Mouse (Mus musculus): Measurements from ENCODE around the gene S1pr3. TPM values are rescaled to one million over a fixed set of nuclear protein-coding genes. Genes with fewer than 3 reads are reported as not detected.

The S1pr3 gene
- polyA plus RNA-seq, 1 experiment from 2014 or later, result 53.7 TPM

- Histone ChIP-seq H3K27ac (peak overlapping the region; percentile 84), H3K9me3 (replicated peaks) (no peaks in the 10 kb centered on the region), H3K4me1 (peaks cover 50% of the 10 kb centered on the region), H3K4me3 (replicated peaks) (peak overlapping the region; percentile 60), H3K27me3 (peaks cover 20% of the 10 kb centered on the region), H3K4me2 (peak overlapping the region; percentile 86), H3K9ac (0 out of 2 replicates have a peak overlapping the region, but pooled peaks have one; percentile 10), H3K36me3 (peaks cover 6% of the 10 kb centered on the region)
- no peak for ATAC-seq (replicated peaks; ENCODE audit: low FRiP score)
- 50% methylated on average over 6 of the region's 6 CpGs for WGBS
These were observed 1.6 kb downstream of the S1pr3 start for GRCm38 (mm10) chr13:51409936-51410481.

GRCm38 (mm10) chr13:51411243-51411642 lies 2.8 kb downstream of the S1pr3 start:
- ATAC-seq (replicated peaks; ENCODE audit: low FRiP score), result no peak
- 19% methylated on average over 9 of the region's 9 CpGs for WGBS
- H3K4me2 ChIP-seq, result peak overlapping the region; percentile 86
- H3K4me3 ChIP-seq (replicated peaks), result peak overlapping the region; percentile 60
- H3K9me3 ChIP-seq (replicated peaks), result no peaks in the 10 kb centered on the region; the same call in 1 of the 2 replicates
- peaks cover 14% of the 10 kb centered on the region for H3K36me3 ChIP-seq
- peak overlapping the region; percentile 26; the same call in 1 of the 2 replicates for H3K9ac ChIP-seq
- peak overlapping the region; percentile 84 for H3K27ac ChIP-seq
- H3K27me3 ChIP-seq, result peaks cover 20% of the 10 kb centered on the region
- peaks cover 50% of the 10 kb centered on the region for H3K4me1 ChIP-seq

- peak overlapping the region; percentile 60 for H3K4me3 ChIP-seq (replicated peaks)
- H3K9ac ChIP-seq, result peak overlapping the region; percentile 26; the same call in 1 of the 2 replicates
- peaks cover 20% of the 10 kb centered on the region for H3K27me3 ChIP-seq
- peaks cover 56% of the 10 kb centered on the region for H3K4me1 ChIP-seq
- no peak for ATAC-seq (replicated peaks; ENCODE audit: low FRiP score)
- 23% methylated on average over 12 of the region's 12 CpGs for WGBS
- H3K4me2 ChIP-seq, result peak overlapping the region; percentile 86
- peak overlapping the region; percentile 84 for H3K27ac ChIP-seq
- peaks cover 14% of the 10 kb centered on the region for H3K36me3 ChIP-seq
- H3K9me3 ChIP-seq (replicated peaks), result no peaks in the 10 kb centered on the region; the same call in 1 of the 2 replicates
These were observed 3.4 kb downstream of the S1pr3 start for GRCm38 (mm10) chr13:51411696-51412430.

GRCm38 (mm10) chr13:51413461-51413860 lies 5.0 kb downstream of the S1pr3 start:
- H3K4me2 ChIP-seq, result 0 out of 2 replicates have a peak overlapping the region, but pooled peaks have one; percentile 86
- H3K27me3 ChIP-seq, result peaks cover 9% of the 10 kb centered on the region; the same call in 1 of the 2 replicates
- H3K9me3 ChIP-seq (replicated peaks), result no peaks in the 10 kb centered on the region; the same call in 1 of the 2 replicates
- no peak for ATAC-seq (replicated peaks; ENCODE audit: low FRiP score)
- no peak overlapping the region for H3K9ac ChIP-seq
- peaks cover 14% of the 10 kb centered on the region for H3K36me3 ChIP-seq
- H3K4me3 ChIP-seq (replicated peaks), result no peak overlapping the region
- 53% methylated on average over 3 of the region's 3 CpGs for WGBS
- peaks cover 57% of the 10 kb centered on the region for H3K4me1 ChIP-seq
- no peak overlapping the region for H3K27ac ChIP-seq

DNA sequence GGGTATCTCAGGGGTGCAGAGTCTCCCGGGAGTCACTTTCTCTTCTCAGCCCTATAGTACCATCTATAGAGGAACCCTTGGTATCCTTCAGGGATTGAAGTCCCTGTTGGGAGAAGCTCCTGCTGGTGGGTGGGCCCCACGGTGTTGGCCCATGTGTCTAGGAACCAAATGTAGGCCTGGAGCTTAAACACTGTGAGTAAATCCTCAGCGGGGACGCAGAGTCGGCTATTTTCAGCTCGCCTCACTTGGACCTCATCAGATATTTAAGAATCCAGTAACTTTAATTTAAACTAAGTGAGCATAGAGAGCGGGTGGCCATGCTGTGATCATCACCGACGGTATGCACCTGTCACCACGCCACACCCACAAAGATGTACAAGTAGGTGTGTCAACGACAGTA lies 8.3 kb downstream of the S1pr3 start:
- H3K27me3 ChIP-seq, result no peaks in the 10 kb centered on the region
- H3K36me3 ChIP-seq, result peaks cover 31% of the 10 kb centered on the region
- H3K9ac ChIP-seq, result no peak overlapping the region
- H3K4me2 ChIP-seq, result no peak overlapping the region
- H3K4me3 ChIP-seq (replicated peaks), result no peak overlapping the region
- H3K4me1 ChIP-seq, result peaks cover 43% of the 10 kb centered on the region
- ATAC-seq (replicated peaks; ENCODE audit: low FRiP score), result no peak
- no peaks in the 10 kb centered on the region; the same call in 1 of the 2 replicates for H3K9me3 ChIP-seq (replicated peaks)
- H3K27ac ChIP-seq, result no peak overlapping the region
- WGBS, result 89% methylated on average over 11 of the region's 11 CpGs

DNA sequence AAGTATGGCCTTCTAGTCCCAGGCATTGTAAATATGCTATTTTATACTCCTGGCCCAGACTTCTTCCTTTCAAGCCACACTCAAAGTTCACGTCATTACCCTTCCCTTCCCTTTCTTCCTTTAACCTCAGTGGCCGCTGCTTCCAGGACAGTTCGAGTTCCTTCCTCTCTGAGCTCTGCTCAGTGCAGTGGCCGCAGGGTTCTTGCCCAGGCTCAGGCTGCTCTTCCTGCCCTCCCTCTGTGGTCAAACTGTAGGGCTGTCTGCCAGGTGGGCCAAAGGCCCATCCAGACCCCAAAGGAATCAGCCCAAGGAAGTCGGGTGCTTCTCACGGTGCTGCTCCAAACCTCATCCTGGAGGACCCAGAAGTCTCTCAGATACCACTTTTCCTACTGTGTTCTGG lies 9.4 kb downstream of the S1pr3 start:
- whole genome bisulfite sequencing, result 47% methylated on average over 6 of the region's 6 CpGs
- peaks cover 33% of the 10 kb centered on the region for H3K4me1 ChIP-seq
- H3K36me3 ChIP-seq, result peaks cover 31% of the 10 kb centered on the region
- no peaks in the 10 kb centered on the region for H3K27me3 ChIP-seq
- no peaks in the 10 kb centered on the region; the same call in 1 of the 2 replicates for H3K9me3 ChIP-seq (replicated peaks)
- H3K4me3 ChIP-seq (replicated peaks), result no peak overlapping the region
- ATAC-seq (replicated peaks; ENCODE audit: low FRiP score), result no peak
- H3K9ac ChIP-seq, result no peak overlapping the region
- peak overlapping the region; percentile 42 for H3K4me2 ChIP-seq
- peak overlapping the region; percentile 80 for H3K27ac ChIP-seq

- H3K36me3 ChIP-seq, result peaks cover 31% of the 10 kb centered on the region
- no peaks in the 10 kb centered on the region; the same call in 1 of the 2 replicates for H3K9me3 ChIP-seq (replicated peaks)
- no peak overlapping the region for H3K4me3 ChIP-seq (replicated peaks)
- H3K9ac ChIP-seq, result no peak overlapping the region
- 5% methylated on average over 20 of the region's 20 CpGs for WGBS
- peak overlapping the region; percentile 80 for H3K27ac ChIP-seq
- H3K27me3 ChIP-seq, result no peaks in the 10 kb centered on the region
- peak; percentile 66 for ATAC-seq (replicated peaks; ENCODE audit: low FRiP score)
- peak overlapping the region; percentile 42 for H3K4me2 ChIP-seq
- H3K4me1 ChIP-seq, result peaks cover 27% of the 10 kb centered on the region
These were observed 10.0 kb downstream of the S1pr3 start for GRCm38 (mm10) chr13:51418268-51418941.

DNA sequence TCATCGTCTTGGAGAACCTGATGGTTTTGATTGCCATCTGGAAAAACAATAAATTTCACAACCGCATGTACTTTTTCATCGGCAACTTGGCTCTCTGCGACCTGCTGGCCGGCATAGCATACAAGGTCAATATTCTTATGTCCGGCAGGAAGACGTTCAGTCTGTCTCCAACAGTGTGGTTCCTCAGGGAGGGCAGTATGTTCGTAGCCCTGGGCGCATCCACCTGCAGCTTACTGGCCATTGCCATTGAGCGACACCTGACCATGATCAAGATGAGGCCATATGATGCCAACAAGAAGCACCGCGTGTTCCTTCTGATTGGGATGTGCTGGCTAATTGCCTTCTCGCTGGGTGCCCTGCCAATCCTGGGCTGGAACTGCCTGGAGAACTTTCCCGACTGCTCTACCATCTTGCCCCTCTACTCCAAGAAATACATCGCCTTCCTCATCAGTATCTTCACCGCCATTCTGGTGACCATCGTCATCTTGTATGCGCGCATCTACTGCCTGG lies 10.6 kb downstream of the S1pr3 start:
- peaks cover 31% of the 10 kb centered on the region for H3K36me3 ChIP-seq
- ATAC-seq (replicated peaks; ENCODE audit: low FRiP score), result no peak
- WGBS, result 79% methylated on average over 19 of the region's 19 CpGs

DNA sequence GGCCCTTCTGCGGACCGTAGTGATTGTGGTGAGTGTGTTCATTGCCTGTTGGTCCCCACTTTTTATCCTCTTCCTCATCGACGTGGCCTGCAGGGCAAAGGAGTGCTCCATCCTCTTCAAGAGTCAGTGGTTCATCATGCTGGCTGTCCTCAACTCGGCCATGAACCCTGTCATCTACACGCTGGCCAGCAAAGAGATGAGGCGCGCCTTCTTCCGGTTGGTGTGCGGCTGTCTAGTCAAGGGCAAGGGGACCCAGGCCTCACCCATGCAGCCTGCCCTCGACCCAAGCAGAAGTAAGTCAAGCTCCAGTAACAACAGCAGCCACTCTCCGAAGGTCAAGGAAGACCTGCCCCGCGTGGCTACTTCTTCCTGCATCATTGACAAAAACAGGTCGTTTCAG lies 11.1 kb downstream of the S1pr3 start:
- Histone ChIP-seq H3K4me1 (peaks cover 29% of the 10 kb centered on the region), H3K27me3 (no peaks in the 10 kb centered on the region), H3K9ac (no peak overlapping the region), H3K27ac (no peak overlapping the region), H3K36me3 (peaks cover 30% of the 10 kb centered on the region), H3K9me3 (replicated peaks) (no peaks in the 10 kb centered on the region; the same call in 1 of the 2 replicates), H3K4me3 (replicated peaks) (no peak overlapping the region), H3K4me2 (no peak overlapping the region)
- no peak for ATAC-seq (replicated peaks; ENCODE audit: low FRiP score)
- WGBS, result 90% methylated on average over 15 of the region's 15 CpGs

More for the DNA sequence above, 10.6 kb downstream of the S1pr3 start:
- peak overlapping the region; percentile 42 for H3K4me2 ChIP-seq
- no peak overlapping the region for H3K27ac ChIP-seq
- no peak overlapping the region for H3K9ac ChIP-seq
- H3K4me3 ChIP-seq (replicated peaks), result no peak overlapping the region
- peaks cover 27% of the 10 kb centered on the region for H3K4me1 ChIP-seq
- H3K9me3 ChIP-seq (replicated peaks), result no peaks in the 10 kb centered on the region; the same call in 1 of the 2 replicates
- no peaks in the 10 kb centered on the region for H3K27me3 ChIP-seq

GRCm38 (mm10) chr13:51420861-51421260 lies 12.4 kb downstream of the S1pr3 start:
- H3K27me3 ChIP-seq, result no peaks in the 10 kb centered on the region
- H3K9me3 ChIP-seq (replicated peaks), result no peaks in the 10 kb centered on the region
- peaks cover 18% of the 10 kb centered on the region; the same call in 1 of the 2 replicates for H3K36me3 ChIP-seq
- H3K9ac ChIP-seq, result no peak overlapping the region
- no peak for ATAC-seq (replicated peaks; ENCODE audit: low FRiP score)
- 79% methylated on average over 9 of the region's 9 CpGs for WGBS
- no peak overlapping the region for H3K4me2 ChIP-seq
- H3K4me3 ChIP-seq (replicated peaks), result no peak overlapping the region
- H3K4me1 ChIP-seq, result peaks cover 30% of the 10 kb centered on the region
- H3K27ac ChIP-seq, result no peak overlapping the region

- peaks cover 18% of the 10 kb centered on the region; the same call in 1 of the 2 replicates for H3K36me3 ChIP-seq
- no peaks in the 10 kb centered on the region for H3K9me3 ChIP-seq (replicated peaks)
- WGBS, result 79% methylated on average over 9 of the region's 9 CpGs
- no peaks in the 10 kb centered on the region for H3K27me3 ChIP-seq
- peaks cover 7% of the 10 kb centered on the region for H3K4me1 ChIP-seq
- H3K4me3 ChIP-seq (replicated peaks), result no peak overlapping the region
- H3K4me2 ChIP-seq, result no peak overlapping the region
- H3K9ac ChIP-seq, result no peak overlapping the region
- ATAC-seq (replicated peaks; ENCODE audit: low FRiP score), result no peak
- no peak overlapping the region for H3K27ac ChIP-seq
These were observed 15.2 kb downstream of the S1pr3 start for GRCm38 (mm10) chr13:51423647-51424046.
